Mouse (Mus musculus) gastrocnemius, postnatal 10 days (tissue): ENCODE results near the gene Dnttip1. TPM values are rescaled to one million over a fixed set of nuclear protein-coding genes. Genes with fewer than 3 reads are reported as not detected.
A peak's percentile ranks its signal among the peaks of the same experiment; 100 is the strongest.
"Not testable (repeated sequence)": the region's sequence is repeated elsewhere in the genome, so short reads cannot be mapped to it uniquely, and the experiment has no call there.

Experiments used
- DNase-seq: peaks from one replicate; pipeline ENCODE4 v3.0.0; 2021; ENCODE audit warnings: mixed read lengths
- total RNA-seq, 2 experiments: library from RNA; stranded (reverse); gene quantifications; 2 replicates each; pipeline ENCODE4 v1.2.3; 2021

Dnttip1 gene
- total RNA-seq, 2 experiments from 2014 or later, result 27.4 to 31.9 TPM

- peak; percentile 52 for DNase-seq
These were observed 36.1 kb downstream of the Dnttip1 start for GRCm38 (mm10) chr2:164781876-164782275.

GRCm38 (mm10) chr2:164783926-164784581 is 38.3 kb downstream of the Dnttip1 start:
- DNase-seq, result no peak

GRCm38 (mm10) chr2:164784869-164785420 is 39.2 kb downstream of the Dnttip1 start:
- DNase-seq, result no peak

- DNase-seq, result peak; percentile 85
These were observed 40.0 kb downstream of the Dnttip1 start, which contains the start of gene Snx21 for GRCm38 (mm10) chr2:164785481-164786387. Gene Snx21 (plus strand): TSS chr2:164785823.

GRCm38 (mm10) chr2:164786388-164786885 is 40.7 kb downstream of the Dnttip1 start:
- no peak for DNase-seq

- no peak for DNase-seq
These were observed 41.2 kb downstream of the Dnttip1 start for GRCm38 (mm10) chr2:164787032-164787431.

GRCm38 (mm10) chr2:164787779-164788178 is 42.0 kb downstream of the Dnttip1 start:
- no peak for DNase-seq

- no peak for DNase-seq
These were observed 42.6 kb downstream of the Dnttip1 start for GRCm38 (mm10) chr2:164788411-164788810.

GRCm38 (mm10) chr2:164790451-164790850 is 44.7 kb downstream of the Dnttip1 start:
- DNase-seq, result no peak

- no peak for DNase-seq
These were observed 46.1 kb downstream of the Dnttip1 start for GRCm38 (mm10) chr2:164791841-164792261.

GRCm38 (mm10) chr2:164792400-164793190 is 46.8 kb downstream of the Dnttip1 start:
- DNase-seq, result no peak

- DNase-seq, result peak; percentile 59
These were observed 47.5 kb downstream of the Dnttip1 start for GRCm38 (mm10) chr2:164793236-164793635.

- no peak for DNase-seq
These were observed 48.0 kb downstream of the Dnttip1 start for GRCm38 (mm10) chr2:164793772-164794171.

- peak; percentile 88 for DNase-seq
These were observed 48.5 kb downstream of the Dnttip1 start for GRCm38 (mm10) chr2:164794293-164794692.

GRCm38 (mm10) chr2:164795868-164796267 is 50.1 kb downstream of the Dnttip1 start:
- DNase-seq, result no peak

- not testable (repeated sequence) for DNase-seq
These were observed 52.8 kb downstream of the Dnttip1 start for GRCm38 (mm10) chr2:164798554-164798953.

- no peak for DNase-seq
These were observed 54.6 kb downstream of the Dnttip1 start for GRCm38 (mm10) chr2:164800252-164801004.

- DNase-seq, result no peak
These were observed 57.6 kb downstream of the Dnttip1 start for GRCm38 (mm10) chr2:164803201-164803920.

GRCm38 (mm10) chr2:164803921-164804313 is 58.1 kb downstream of the Dnttip1 start:
- DNase-seq, result no peak
